Mouse (Mus musculus): ENCODE data around the gene Cfap54.

DNA sequence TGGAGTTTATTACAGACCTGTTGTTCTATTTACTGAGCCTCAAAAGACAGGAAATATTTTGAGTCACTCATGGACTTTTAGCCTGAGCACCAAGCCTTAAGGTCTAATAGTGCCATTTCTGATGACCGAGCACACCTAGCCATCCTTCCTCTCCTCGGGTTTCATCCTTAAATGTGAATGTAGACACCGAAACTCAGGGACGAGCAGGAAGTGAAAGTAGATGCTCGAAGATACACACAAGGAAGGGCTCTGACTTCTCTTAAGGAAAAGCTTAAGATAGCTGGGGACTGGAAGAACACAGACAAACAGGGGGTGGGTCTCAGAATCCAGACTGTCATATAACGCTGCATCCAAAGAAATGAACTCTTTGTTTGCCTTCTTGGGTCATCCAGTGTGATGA is 8.8 kb upstream of the Cfap54 start:
- TF ChIP-seq CTCF (IDR thresholded peaks at IDR 0.05; ENCODE audit: control insufficient read depth, insufficient read depth, insufficient read length) (no peak), MAX (IDR thresholded peaks at IDR 0.05) (no peak), USF1 (IDR thresholded peaks at IDR 0.05; ENCODE audit: low read depth) (no peak), MYOD1 (IDR thresholded peaks at IDR 0.05; ENCODE audit: control insufficient read depth, insufficient read length, low read depth) (no peak), FOSL1 (IDR thresholded peaks at IDR 0.05; ENCODE audit: insufficient read depth, low read length, poor library complexity, severe bottlenecking) (no peak), CEBPB (IDR thresholded peaks at IDR 0.05; ENCODE audit: low read depth) (no peak)

Data from C2C12 (cell line).